Mouse (Mus musculus): ENCODE results near the gene Tmem74b. TPM values are rescaled to one million over a fixed set of nuclear protein-coding genes. Genes with fewer than 3 reads are reported as not detected.

Gene Tmem74b
- polyA plus RNA-seq, 1 experiment: 0.19 TPM

GRCm38 (mm10) chr2:151740741-151741526 is 39.1 kb downstream of the Tmem74b start:
- DNase-seq (ENCODE audit: low read depth): peak; percentile 23

DNA sequence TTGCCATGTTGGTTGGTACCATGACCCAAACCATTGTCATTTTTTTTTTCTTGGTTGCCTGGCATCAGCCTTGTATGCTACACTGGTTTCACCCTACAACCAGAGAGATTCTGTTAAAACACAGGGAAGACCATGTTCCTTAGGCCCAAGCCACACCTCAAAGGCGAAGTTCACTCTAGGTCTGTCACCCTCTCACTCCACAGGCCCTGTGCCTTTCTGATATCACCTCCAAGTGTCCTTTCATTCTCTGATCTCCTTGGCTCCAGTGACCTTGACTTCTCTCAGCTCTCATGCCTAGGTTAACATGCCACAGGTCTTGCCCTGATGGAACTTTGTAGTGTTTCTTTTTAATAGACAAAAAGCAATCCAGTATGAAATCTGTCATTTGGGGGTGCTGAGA is 40.3 kb downstream of the Tmem74b start:
- DNase-seq (ENCODE audit: low read depth): no peak

- no peak for DNase-seq (ENCODE audit: low read depth)
These were observed 41.3 kb downstream of the Tmem74b start for GRCm38 (mm10) chr2:151742850-151743679.

DNA sequence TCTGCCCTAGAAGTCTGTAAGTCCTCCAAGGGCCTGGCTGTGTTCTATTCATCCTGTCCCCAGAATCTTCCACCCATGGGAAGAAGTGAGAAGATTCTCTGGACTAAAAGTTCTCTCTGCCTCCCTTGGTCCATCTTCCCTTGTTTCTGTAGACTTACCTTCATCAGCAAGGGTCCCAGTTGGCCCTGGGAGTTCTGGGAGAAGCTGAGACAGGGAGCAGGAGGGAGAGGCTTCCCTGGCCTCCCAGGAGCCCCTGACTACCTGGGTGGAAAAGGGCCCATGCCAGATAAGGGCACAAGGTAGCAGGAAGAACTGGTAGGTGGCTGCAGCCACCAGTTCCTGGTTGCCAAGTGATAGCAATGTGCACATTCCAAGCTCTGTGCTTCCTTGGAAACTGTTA is 42.0 kb downstream of the Tmem74b start, which contains the start of gene Psmf1:
TSS of gene Psmf1 (minus strand) at position 342 of the 400 bp plus-strand sequence.
- no peak for DNase-seq (ENCODE audit: low read depth)

GRCm38 (mm10) chr2:151747847-151748705 is 46.3 kb downstream of the Tmem74b start:
- no peak for DNase-seq (ENCODE audit: low read depth)

- no peak for DNase-seq (ENCODE audit: low read depth)
These were observed 49.5 kb downstream of the Tmem74b start for GRCm38 (mm10) chr2:151751330-151751729.

- DNase-seq (ENCODE audit: low read depth): no peak
These were observed 54.7 kb downstream of the Tmem74b start for GRCm38 (mm10) chr2:151756277-151757061.

GRCm38 (mm10) chr2:151757451-151757850 is 55.6 kb downstream of the Tmem74b start:
- no peak for DNase-seq (ENCODE audit: low read depth)

DNA sequence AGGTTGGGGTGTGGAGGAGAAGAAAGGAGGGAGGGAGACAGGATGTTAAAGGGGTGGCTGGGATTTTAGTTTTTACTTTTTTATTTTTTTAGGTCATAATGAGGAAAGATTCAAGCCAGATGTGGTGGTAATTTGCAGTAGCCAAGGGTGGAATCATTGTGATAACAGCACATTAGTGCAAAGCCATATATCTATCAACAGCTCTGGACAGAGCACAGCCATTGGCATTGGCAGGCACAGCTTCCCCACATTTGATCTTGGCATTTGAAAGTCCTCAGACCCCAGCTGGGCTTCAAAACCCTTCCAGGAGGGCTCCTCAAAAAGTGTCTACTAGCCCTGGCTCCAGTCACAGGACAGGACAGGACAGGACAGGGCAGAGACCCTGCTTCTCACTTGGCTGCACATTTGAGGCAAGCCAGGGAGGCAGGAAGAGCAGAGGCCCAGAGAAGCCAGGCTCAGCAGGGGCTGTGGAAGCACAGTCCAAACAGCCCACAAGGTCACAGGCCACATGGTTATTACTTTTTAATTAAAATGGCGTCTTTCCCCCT is 57.1 kb downstream of the Tmem74b start:
- no peak for DNase-seq (ENCODE audit: low read depth)

Other genes starting within 250 kb of the Tmem74b start
- gene 4921509C19Rik, start 225.9 kb upstream of the Tmem74b start, polyA plus RNA-seq (2012; rRNA removed): 0.05 TPM in 1 of 2 replicates, not detected in the other
- gene Nsfl1c, start 207.8 kb upstream of the Tmem74b start, polyA plus RNA-seq (2012; rRNA removed): 68.3 and 71.0 TPM in 2 replicates
- 139 and 154 TPM in 2 replicates for gene Fkbp1a, start 159.5 kb upstream of the Tmem74b start, polyA plus RNA-seq (2012; rRNA removed)
- gene Sdcbp2, start 129.4 kb upstream of the Tmem74b start, polyA plus RNA-seq (2012; rRNA removed): 24.3 and 24.9 TPM in 2 replicates
- 1.3 and 2.3 TPM in 2 replicates for gene Snph, start 69.4 kb upstream of the Tmem74b start, polyA plus RNA-seq (2012; rRNA removed)
- gene Rad21l, start 33.5 kb upstream of the Tmem74b start, polyA plus RNA-seq (2012; rRNA removed): not detected in 2 replicates
- gene Psmf1, start 42.2 kb downstream of the Tmem74b start, polyA plus RNA-seq (2012; rRNA removed): 47.6 and 49.7 TPM in 2 replicates
- gene Rspo4, start 140.9 kb downstream of the Tmem74b start, polyA plus RNA-seq (2012; rRNA removed): not detected in 2 replicates
- 21.6 and 24.2 TPM in 2 replicates for gene Angpt4, start 209.2 kb downstream of the Tmem74b start, polyA plus RNA-seq (2012; rRNA removed)